Mouse (Mus musculus) embryonic facial prominence, embryonic 14.5 days (tissue): ENCODE data around the gene Cntn6. TPM values are rescaled to one million over a fixed set of nuclear protein-coding genes. Genes with fewer than 3 reads are reported as not detected.

ENCODE experiments used
- ATAC-seq: fragments of 200-750 bp; cut with Nextera tagmentation; 2 replicates; pipeline ENCODE4 v1.8.0; 2017; ENCODE audit warnings: low read depth, moderate number of reproducible peaks, moderate TSS enrichment
- DNase-seq: peaks from one replicate; pipeline ENCODE4 v3.0.0-alpha.2; 2015; ENCODE audit warnings: low spot score
- H3K27ac ChIP-seq: fragments of 300-500 bp; sonication (generic); replicated peaks from 2 replicates; pipeline ENCODE4 v1.5.1; 2014; ENCODE audit warnings: low read depth, mild to moderate bottlenecking, low read length, moderate library complexity
- H3K27me3 ChIP-seq: fragments of 300-500 bp; sonication (generic); replicated peaks from 2 replicates; pipeline ENCODE4 v1.6.1; 2014; ENCODE audit warnings: low read length; ENCODE audit not compliant: control insufficient read depth, insufficient read depth
- H3K36me3 ChIP-seq: fragments of 300-500 bp; sonication (generic); 2 replicates; pipeline ENCODE4 v1.6.1; 2014; ENCODE audit warnings: low read length, mixed read lengths; ENCODE audit not compliant: control insufficient read depth, insufficient read depth
- H3K4me1 ChIP-seq: fragments of 300-500 bp; sonication (generic); 2 replicates; pipeline ENCODE4 v1.6.1; 2014; ENCODE audit warnings: antibody characterized with exemption, low read length; ENCODE audit not compliant: control insufficient read depth, insufficient read depth
- H3K4me2 ChIP-seq: fragments of 300-500 bp; sonication (generic); 2 replicates; pipeline ENCODE4 v1.6.1; 2014; ENCODE audit warnings: low read depth, mild to moderate bottlenecking, low read length, moderate library complexity, mixed read lengths
- H3K4me3 ChIP-seq: fragments of 300-500 bp; sonication (generic); 2 replicates; pipeline ENCODE4 v1.5.1; 2014; ENCODE audit warnings: low read depth, mild to moderate bottlenecking, low read length
- H3K9ac ChIP-seq: fragments of 300-500 bp; sonication (generic); 2 replicates; pipeline ENCODE4 v1.6.1; 2014; ENCODE audit warnings: low read depth, mild to moderate bottlenecking, low read length, moderate library complexity, mixed read lengths
- H3K9me3 ChIP-seq: fragments of 300-500 bp; sonication (generic); 2 replicates; pipeline ENCODE4 v1.6.1; 2016; ENCODE audit warnings: low read length; ENCODE audit not compliant: control insufficient read depth
- WGBS: fragments of 180-500 bp; shearing (Covaris S2); extraction: QIAGEN DNeasy Blood & Tissue Kit; methylation state at CpG from one replicate; pipeline ENCODE4 v1.1.7; 2014; 5-methylcytosine and 5-hydroxymethylcytosine counted together
- polyA plus RNA-seq: library from polyadenylated mRNA; unstranded; fragments of >200 nt; fragmentation: Nextera tagmentation; extraction: Ambion mirVana; gene quantifications from 2 replicates; pipeline ENCODE4 v1.2.1, GENCODE M21; 2014

Cntn6 gene
- polyA plus RNA-seq, 1 experiment from 2014 or later, result 2.1 TPM

DNA sequence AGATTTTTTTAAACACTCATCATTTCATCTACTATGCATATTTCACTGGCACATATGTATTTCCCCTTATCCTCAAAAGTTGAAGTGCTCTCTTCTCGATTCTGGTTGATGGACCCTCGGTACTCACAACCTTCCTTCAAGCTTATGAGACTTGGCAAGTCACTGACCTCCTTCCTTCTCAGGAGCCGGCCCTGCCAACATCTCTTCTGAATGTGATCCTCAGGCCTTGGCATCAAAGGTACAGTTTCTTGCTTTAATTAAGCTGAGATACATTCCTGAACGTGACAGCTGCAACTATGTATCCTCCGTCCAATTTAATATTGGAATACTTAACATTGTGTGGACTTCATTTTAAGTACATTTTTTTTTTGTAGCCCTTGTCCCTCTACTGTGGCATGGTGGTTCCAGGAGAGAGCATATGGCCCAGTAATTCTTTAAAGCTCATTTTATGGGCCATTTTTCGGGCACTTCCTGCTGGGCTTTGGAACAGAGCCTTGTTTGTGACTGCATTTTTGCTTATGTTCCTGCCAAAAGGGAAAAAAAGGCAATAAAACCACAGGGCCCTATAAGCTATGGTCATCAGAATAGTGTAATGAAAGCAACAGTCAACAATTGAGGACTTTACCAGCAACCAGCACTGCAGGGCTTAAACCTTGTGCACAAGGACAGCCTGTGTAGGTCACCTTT is 196.0 kb downstream of the Cntn6 start:
- H3K9me3 ChIP-seq, result no peaks in the 10 kb centered on the region
- no peak overlapping the region for H3K27ac ChIP-seq
- no peaks in the 10 kb centered on the region for H3K36me3 ChIP-seq
- DNase-seq, result no peak
- no peak overlapping the region for H3K4me3 ChIP-seq
- no peak for ATAC-seq
- no peak overlapping the region for H3K9ac ChIP-seq
- WGBS, result 72% methylated on average over 6 of the region's 6 CpGs
- no peak overlapping the region for H3K4me2 ChIP-seq
- no peaks in the 10 kb centered on the region for H3K4me1 ChIP-seq
- no peaks in the 10 kb centered on the region for H3K27me3 ChIP-seq

DNA sequence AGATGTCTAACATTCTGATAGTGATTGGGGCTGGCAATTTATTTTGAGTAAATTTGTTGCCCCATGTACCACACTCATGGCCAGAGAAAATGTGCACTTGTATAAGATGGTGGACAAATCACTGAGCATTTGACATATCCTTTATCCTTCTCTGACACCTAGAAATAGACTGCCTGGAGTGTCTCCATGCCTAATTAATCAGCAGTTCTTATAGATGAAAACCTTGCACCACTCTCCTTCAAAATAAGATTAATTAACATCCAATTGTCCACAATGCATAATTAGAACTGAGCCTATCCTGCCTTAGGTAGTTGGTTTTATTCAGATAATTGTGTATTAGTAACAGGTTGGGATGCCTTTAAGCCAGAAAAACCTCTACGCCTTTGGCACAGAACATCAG is 236.0 kb downstream of the Cntn6 start:
- WGBS, result 85% methylated on average over 1 of the region's 1 CpGs
- no peak for DNase-seq
- no peak overlapping the region for H3K4me2 ChIP-seq
- no peak overlapping the region for H3K27ac ChIP-seq
- no peaks in the 10 kb centered on the region for H3K9me3 ChIP-seq
- ATAC-seq, result no peak
- no peak overlapping the region for H3K9ac ChIP-seq
- H3K4me1 ChIP-seq, result no peaks in the 10 kb centered on the region
- no peaks in the 10 kb centered on the region for H3K27me3 ChIP-seq
- H3K4me3 ChIP-seq, result no peak overlapping the region
- H3K36me3 ChIP-seq, result no peaks in the 10 kb centered on the region

DNA sequence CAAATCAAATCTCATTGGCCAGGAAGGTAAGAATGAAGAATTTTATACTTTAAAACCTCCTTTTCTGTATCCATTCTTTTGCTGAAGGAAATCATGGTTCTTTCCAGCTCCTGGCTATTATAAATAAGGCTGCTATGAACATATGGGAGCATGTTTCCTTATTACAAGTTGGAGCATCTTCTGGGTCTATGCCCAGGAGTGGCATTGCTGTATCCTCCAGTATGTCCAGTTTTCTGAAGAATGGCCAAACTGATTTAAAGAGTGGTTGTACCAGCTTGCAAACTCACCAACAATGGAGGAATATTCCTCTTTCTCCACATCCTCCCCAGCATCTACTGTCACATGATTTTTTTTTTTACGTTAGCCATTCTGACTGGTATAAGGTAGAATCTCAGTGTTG is 241.7 kb downstream of the Cntn6 start:
- Histone ChIP-seq H3K9ac (no peak overlapping the region), H3K4me1 (no peaks in the 10 kb centered on the region), H3K4me2 (no peak overlapping the region), H3K9me3 (no peaks in the 10 kb centered on the region), H3K27ac (no peak overlapping the region), H3K4me3 (no peak overlapping the region), H3K36me3 (no peaks in the 10 kb centered on the region), H3K27me3 (no peaks in the 10 kb centered on the region)
- DNase-seq, result no peak
- no peak for ATAC-seq
- WGBS, result 100% methylated on average over 1 of the region's 1 CpGs

DNA sequence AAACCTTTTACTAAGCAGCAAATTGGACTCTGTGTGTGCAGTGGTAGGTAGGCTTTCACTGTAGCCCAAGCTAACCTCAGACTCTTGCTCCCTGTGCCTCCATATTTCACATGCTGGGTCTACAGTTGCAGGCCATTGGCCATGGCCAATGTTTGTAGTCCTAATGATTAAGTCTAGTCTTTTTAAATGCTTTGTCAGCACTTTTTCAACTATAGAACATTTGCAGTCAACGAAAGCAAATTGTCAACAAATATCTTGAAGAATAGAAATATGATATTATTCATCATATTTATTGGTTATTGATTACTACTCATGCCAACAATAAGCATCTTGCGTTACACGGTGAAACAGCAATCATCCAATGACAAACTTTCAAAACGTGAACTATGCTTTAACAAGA is 246.4 kb downstream of the Cntn6 start:
- no peak for ATAC-seq
- H3K36me3 ChIP-seq, result no peaks in the 10 kb centered on the region
- no peak overlapping the region for H3K9ac ChIP-seq
- no peak overlapping the region for H3K4me2 ChIP-seq
- no peaks in the 10 kb centered on the region for H3K9me3 ChIP-seq
- WGBS, result 89% methylated on average over 4 of the region's 4 CpGs
- DNase-seq, result no peak
- H3K27me3 ChIP-seq, result no peaks in the 10 kb centered on the region
- H3K4me3 ChIP-seq, result no peak overlapping the region
- no peaks in the 10 kb centered on the region for H3K4me1 ChIP-seq
- no peak overlapping the region for H3K27ac ChIP-seq

DNA sequence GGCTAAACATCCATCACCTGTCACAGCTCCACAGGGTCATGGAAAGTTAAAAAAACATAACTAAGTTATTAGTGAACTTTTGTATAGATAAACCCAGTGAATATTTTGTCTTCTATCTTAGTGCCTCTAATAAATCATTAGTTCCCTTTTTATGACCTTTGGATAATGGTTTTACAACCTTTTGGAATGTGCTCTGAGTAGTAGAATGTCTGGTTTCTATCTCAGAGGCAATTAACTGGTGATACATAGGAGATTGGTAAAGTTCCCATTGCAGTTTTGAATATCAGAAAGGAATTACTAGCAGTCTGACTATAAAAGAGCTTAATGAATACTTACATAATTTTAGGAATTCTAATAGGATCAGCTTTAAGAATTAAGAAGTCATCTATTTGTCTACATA is 265.5 kb downstream of the Cntn6 start:
- no peaks in the 10 kb centered on the region for H3K27me3 ChIP-seq

DNA sequence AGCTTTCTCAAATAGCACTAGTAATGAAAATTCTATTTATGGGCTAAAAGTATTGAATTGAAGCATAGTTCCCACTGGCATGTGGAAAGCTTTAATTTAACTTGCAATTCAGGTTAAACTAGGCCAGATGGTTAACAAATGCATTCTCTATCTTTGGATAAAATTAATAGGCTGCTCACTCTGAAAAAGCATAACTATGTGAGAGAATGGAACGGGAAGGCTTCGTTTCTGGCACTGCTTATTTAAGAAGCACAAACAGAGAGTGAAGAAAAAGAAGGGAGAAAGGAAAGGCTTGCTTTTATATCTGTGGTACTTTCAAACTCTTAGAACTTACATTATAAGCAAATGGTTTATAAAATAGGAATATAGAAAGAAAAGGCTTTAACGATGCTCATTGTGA is 268.6 kb downstream of the Cntn6 start:
- 77% methylated on average over 3 of the region's 3 CpGs for WGBS
- H3K4me3 ChIP-seq, result no peak overlapping the region
- H3K4me2 ChIP-seq, result no peak overlapping the region
- H3K9ac ChIP-seq, result no peak overlapping the region
- H3K27me3 ChIP-seq, result no peaks in the 10 kb centered on the region
- no peaks in the 10 kb centered on the region for H3K4me1 ChIP-seq
- H3K9me3 ChIP-seq, result no peaks in the 10 kb centered on the region
- H3K36me3 ChIP-seq, result no peaks in the 10 kb centered on the region
- H3K27ac ChIP-seq, result no peak overlapping the region
- ATAC-seq (no peak), DNase-seq (no peak)

More for the DNA sequence above, 265.5 kb downstream of the Cntn6 start:
- Histone ChIP-seq H3K9ac (no peak overlapping the region), H3K36me3 (no peaks in the 10 kb centered on the region), H3K4me1 (no peaks in the 10 kb centered on the region), H3K4me3 (no peak overlapping the region), H3K4me2 (no peak overlapping the region), H3K9me3 (no peaks in the 10 kb centered on the region), H3K27ac (no peak overlapping the region)
- DNase-seq (no peak), ATAC-seq (no peak)

DNA sequence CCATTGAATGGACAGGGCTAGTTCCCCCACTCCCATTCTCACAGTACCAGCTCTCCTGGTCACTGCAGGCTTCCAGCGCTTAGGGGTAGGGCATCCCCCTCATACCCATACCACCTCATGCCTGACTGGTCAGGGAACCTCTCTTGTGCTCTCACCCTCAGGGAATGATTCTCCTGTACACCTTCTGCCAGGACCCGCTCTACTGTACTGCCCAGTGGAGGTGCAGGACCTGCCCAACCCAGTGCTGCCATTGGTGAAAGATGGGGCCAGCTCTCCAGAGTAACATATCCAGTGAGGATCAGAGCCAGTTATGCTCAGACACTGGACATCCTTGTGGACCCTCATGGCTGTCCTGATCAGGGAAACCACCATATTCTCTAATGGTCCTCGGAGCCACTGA is 291.3 kb downstream of the Cntn6 start:
- Histone ChIP-seq H3K27me3 (no peaks in the 10 kb centered on the region), H3K4me3 (no peak overlapping the region), H3K4me1 (no peaks in the 10 kb centered on the region), H3K9me3 (no peaks in the 10 kb centered on the region), H3K4me2 (no peak overlapping the region), H3K27ac (no peak overlapping the region), H3K9ac (no peak overlapping the region), H3K36me3 (no peaks in the 10 kb centered on the region)
- no peak for ATAC-seq
- no peak for DNase-seq
- WGBS, result 91% methylated on average over 3 of the region's 3 CpGs

DNA sequence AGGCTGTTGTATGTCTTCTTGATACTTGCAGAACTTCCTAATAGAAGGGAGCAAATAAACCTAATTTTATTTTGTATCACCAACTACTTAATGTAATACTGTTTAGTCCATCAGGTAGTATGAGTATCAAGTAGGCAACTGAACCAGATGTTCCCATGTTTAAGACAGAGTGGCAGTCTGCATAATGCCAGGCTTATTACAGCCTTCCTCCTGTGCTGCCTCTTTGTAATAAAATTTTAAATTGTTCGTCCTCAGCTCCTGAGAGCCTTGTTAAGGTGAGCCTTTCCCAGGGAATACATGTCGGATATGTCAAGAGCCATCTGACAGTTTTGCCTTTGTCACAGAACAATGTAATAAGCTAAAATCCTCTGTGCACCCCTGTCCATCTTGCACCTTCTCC is 294.9 kb downstream of the Cntn6 start:
- Histone ChIP-seq H3K27ac (no peak overlapping the region), H3K9ac (no peak overlapping the region), H3K4me3 (no peak overlapping the region), H3K4me1 (no peaks in the 10 kb centered on the region), H3K27me3 (no peaks in the 10 kb centered on the region), H3K36me3 (no peaks in the 10 kb centered on the region), H3K9me3 (no peaks in the 10 kb centered on the region), H3K4me2 (no peak overlapping the region)
- WGBS, result 73% methylated on average over 2 of the region's 2 CpGs
- ATAC-seq (no peak), DNase-seq (no peak)

DNA sequence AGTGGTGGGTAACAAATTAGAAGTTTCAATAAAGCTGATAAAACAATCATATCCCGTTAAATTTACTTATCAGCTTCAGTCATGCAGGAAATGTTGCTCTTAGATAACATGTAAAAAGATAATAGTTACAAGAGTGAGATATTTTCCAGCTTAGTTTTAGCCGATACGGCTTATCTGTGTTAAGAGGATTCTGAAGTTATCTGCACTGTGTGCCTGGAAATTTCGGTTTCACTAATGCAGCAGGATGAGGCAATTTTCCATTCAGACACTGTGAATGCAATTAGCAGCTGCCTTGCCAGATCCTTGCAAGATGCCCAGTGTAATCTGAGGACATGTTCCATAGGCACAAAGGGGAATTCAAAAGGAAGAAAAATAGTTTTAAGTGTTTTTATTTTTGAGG is 315.9 kb downstream of the Cntn6 start:
- DNase-seq (peak; percentile 16), ATAC-seq (no peak)
- H3K27me3 ChIP-seq, result no peaks in the 10 kb centered on the region
- 68% methylated on average over 4 of the region's 4 CpGs for WGBS
- H3K4me2 ChIP-seq, result no peak overlapping the region
- no peak overlapping the region for H3K9ac ChIP-seq
- no peaks in the 10 kb centered on the region for H3K4me1 ChIP-seq
- H3K27ac ChIP-seq, result no peak overlapping the region
- H3K9me3 ChIP-seq, result no peaks in the 10 kb centered on the region
- H3K4me3 ChIP-seq, result no peak overlapping the region
- H3K36me3 ChIP-seq, result no peaks in the 10 kb centered on the region
